Mouse (Mus musculus) retina, postnatal 1 day (tissue): ENCODE results near the gene Cend1.

Source experiments
- DNase-seq: peaks from one replicate; pipeline ENCODE4 v3.0.0-alpha.2; 2012

Gene Cend1

GRCm38 (mm10) chr7:141429310-141429709, at the start of gene Cend1:
TSS of gene Cend1 (minus strand) at chr7:141429491.
- DNase-seq = peak; percentile 78

- DNase-seq = no peak
Observed at GRCm38 (mm10) chr7:141478270-141478748, 49.0 kb upstream of the Cend1 start.

GRCm38 (mm10) chr7:141477578-141478269, 48.4 kb upstream of the Cend1 start:
- no peak for DNase-seq

GRCm38 (mm10) chr7:141476981-141477370, 47.7 kb upstream of the Cend1 start:
- DNase-seq = no peak

GRCm38 (mm10) chr7:141476226-141476980, 47.1 kb upstream of the Cend1 start:
- peak; percentile 65 for DNase-seq

- no peak for DNase-seq
Observed at GRCm38 (mm10) chr7:141475805-141476158, 46.5 kb upstream of the Cend1 start.

GRCm38 (mm10) chr7:141475011-141475804, 45.9 kb upstream of the Cend1 start, which contains the start of the genes Polr2l and Tspan4:
TSS of gene Polr2l (minus strand) at chr7:141475132.
TSS of gene Tspan4 (plus strand) at chr7:141475240.
- peak; percentile 92 for DNase-seq

GRCm38 (mm10) chr7:141474160-141474559, 44.9 kb upstream of the Cend1 start:
- DNase-seq = no peak

- no peak for DNase-seq
Observed at GRCm38 (mm10) chr7:141472763-141473162, 43.5 kb upstream of the Cend1 start.

GRCm38 (mm10) chr7:141472226-141472625, 42.9 kb upstream of the Cend1 start:
- DNase-seq = no peak

- no peak for DNase-seq
Observed at GRCm38 (mm10) chr7:141471236-141471635, 41.9 kb upstream of the Cend1 start.

- DNase-seq = no peak
Observed at GRCm38 (mm10) chr7:141470637-141470944, 41.3 kb upstream of the Cend1 start.

- no peak for DNase-seq
Observed at GRCm38 (mm10) chr7:141469901-141470636, 40.8 kb upstream of the Cend1 start.

GRCm38 (mm10) chr7:141469352-141469751, 40.1 kb upstream of the Cend1 start:
- DNase-seq = no peak

GRCm38 (mm10) chr7:141468522-141469211, 39.4 kb upstream of the Cend1 start:
- DNase-seq = peak; percentile 79

- DNase-seq = no peak
Observed at GRCm38 (mm10) chr7:141468164-141468521, 38.9 kb upstream of the Cend1 start.

GRCm38 (mm10) chr7:141467230-141468030, 38.1 kb upstream of the Cend1 start, which contains the start of gene Cd151:
TSS of gene Cd151 (plus strand) at chr7:141467392.
- DNase-seq = peak; percentile 83

- DNase-seq = no peak
Observed at GRCm38 (mm10) chr7:141466607-141467148, 37.4 kb upstream of the Cend1 start.

- no peak for DNase-seq
Observed at GRCm38 (mm10) chr7:141466045-141466394, 36.7 kb upstream of the Cend1 start.

GRCm38 (mm10) chr7:141465388-141466044, 36.2 kb upstream of the Cend1 start:
- DNase-seq = no peak
